Mouse (Mus musculus) kidney, postnatal 36 days (tissue): ENCODE measurements at regions not wholly inside any gene's neighbourhood (a gene's known extent, or its start where the extent isn't known, plus 50 kb on each side); places are given as distances from the start of the nearest gene placed in this dataset.
"Not testable (repeated sequence)": the region's sequence is repeated elsewhere in the genome, so short reads cannot be mapped to it uniquely, and the experiment has no call there.

Experiments used
- DNase-seq, 2 experiments: peaks; one replicate each; pipeline ENCODE4 v3.0.0; 2021 to 2022; ENCODE audit warnings: mixed read lengths in 2 of 2

DNA sequence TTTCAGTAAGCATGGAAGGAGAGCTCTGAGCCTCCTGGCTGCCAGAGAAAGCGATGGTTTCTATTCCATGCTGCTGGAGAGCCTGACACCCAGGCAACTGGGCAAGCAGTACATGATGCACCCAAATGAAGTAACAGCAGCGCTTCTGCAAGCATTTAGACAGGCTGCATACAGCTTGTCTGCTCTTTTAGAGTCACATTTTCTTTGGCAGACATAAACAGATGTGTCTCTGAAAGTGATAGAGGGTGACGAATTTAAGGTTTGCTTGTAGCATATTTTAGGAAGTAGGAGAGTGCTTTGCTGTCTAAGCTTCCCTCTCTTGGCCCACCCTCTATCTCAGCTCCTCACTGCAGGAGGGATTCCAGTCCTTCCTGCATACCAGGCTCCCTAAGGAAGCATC, 384.0 kb upstream of the Klhl29 start:
- no peak for DNase-seq

DNA sequence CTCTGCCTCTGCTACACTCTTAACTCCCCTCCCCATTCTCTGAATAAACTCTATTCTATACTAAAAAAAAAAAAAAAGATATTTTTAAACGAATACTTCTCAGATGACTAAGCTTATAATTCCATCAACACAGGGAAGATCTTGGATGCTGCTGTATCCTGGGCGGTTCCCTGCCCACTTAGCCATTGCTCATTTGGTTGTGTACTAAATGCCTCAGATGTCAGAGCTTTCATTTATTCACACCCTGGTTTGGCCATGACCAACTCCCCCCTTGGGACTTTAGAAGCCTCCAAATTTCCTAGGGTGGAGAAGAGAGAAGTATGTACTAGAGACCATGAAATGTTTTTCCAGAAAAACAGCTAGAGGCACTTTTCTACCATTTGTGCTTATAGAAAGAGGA, 382.3 kb upstream of the Klhl29 start:
- no peak for DNase-seq

DNA sequence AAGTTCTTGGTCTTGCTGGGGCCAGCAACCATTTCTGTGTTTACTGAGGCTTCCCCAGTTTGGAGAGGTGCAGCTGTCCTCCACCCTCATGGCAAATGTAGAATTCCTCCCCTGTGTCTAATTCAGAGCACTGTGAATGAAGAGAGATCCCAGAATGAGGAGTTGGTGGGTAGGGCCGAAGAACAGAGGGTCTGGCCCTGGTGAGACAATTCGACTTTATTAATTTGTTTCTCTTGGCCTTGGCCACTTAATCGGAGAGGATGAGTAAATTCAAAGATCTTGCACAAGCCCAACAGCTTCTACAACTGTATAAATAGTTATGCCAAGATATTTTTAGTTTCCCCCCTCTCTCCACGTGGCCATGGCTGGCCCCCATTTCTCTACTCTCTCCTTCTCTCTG, 381.9 kb upstream of the Klhl29 start:
- no peak for DNase-seq

- DNase-seq, result no peak
Measured at GRCm38 (mm10) chr12:5753831-5754230, 378.3 kb upstream of the Klhl29 start.

- no peak for DNase-seq
Measured at GRCm38 (mm10) chr12:5744086-5744709, 368.7 kb upstream of the Klhl29 start.

DNA sequence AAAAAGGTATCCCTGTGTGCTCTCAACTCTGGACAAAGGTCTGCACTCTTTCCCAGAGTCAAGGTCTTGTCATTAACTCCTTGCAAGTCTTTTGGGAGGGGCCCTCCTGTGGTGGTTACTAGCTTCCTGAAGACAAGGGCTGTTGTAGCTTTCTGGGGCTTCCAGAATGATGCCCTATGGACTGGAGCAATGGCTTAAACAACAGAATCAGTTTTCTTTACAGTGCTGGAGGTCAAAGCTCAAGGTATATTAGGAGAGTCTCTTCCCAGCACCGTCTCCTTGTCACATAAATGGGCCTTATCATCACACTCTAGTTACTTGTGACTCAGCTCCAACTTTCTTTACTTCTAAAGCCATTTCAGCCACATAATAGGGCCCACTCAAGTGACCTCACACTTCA, 360.6 kb upstream of the Klhl29 start:
- no peak for DNase-seq

DNA sequence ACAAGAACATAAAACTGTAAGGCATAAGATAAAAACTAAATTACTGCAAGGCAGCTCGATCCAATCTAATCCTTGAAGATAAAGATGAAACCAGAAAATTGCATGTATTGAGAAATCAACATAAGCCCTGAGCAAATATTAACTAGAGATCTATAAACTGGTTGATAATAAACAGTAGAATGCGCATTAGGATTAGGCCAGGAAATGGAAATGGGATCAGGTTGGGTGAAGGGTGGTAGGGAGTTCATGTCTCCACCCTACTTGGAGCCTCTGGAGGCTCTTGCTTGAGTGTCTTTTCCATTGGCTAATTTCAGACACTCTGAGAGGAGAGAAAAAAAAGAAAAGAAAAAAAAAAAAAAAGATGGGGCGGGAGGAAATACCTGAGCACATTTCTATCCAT, 359.4 kb upstream of the Klhl29 start:
- DNase-seq, result no peak

GRCm38 (mm10) chr12:5723113-5723512, 347.6 kb upstream of the Klhl29 start:
- no peak for DNase-seq

- DNase-seq, result peak; percentile 18 to 74
Measured at GRCm38 (mm10) chr12:5717527-5717926, 342.0 kb upstream of the Klhl29 start.

GRCm38 (mm10) chr12:5698778-5699454, 323.4 kb upstream of the Klhl29 start:
- no peak for DNase-seq

DNA sequence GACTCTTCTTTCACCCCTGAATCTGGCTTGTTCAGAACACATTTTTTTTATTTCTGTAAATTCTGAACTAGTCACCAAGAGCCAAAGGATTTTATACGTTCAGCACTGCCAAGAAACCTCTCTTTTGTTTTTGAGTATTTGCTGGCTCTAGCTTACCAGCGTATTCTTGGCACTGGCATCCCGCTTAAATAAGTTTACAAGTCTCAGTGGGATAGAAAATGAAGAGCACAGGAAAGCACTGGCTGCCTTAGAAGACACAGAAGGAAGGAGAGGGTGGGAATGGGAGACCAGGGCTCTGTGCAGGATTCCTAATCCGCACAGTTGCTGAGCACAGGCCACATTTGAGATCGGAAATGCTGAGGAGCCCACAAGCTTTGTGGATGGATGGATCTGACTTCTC, 306.7 kb upstream of the Klhl29 start:
- DNase-seq, result no peak

GRCm38 (mm10) chr12:5678126-5678525, 302.6 kb upstream of the Klhl29 start:
- not testable (repeated sequence) for DNase-seq

GRCm38 (mm10) chr12:5668486-5668885, 293.0 kb upstream of the Klhl29 start:
- DNase-seq, result peak in 1 of 2 experiments; percentile 1

GRCm38 (mm10) chr12:5637571-5638275, 262.2 kb upstream of the Klhl29 start:
- DNase-seq, result no peak

DNA sequence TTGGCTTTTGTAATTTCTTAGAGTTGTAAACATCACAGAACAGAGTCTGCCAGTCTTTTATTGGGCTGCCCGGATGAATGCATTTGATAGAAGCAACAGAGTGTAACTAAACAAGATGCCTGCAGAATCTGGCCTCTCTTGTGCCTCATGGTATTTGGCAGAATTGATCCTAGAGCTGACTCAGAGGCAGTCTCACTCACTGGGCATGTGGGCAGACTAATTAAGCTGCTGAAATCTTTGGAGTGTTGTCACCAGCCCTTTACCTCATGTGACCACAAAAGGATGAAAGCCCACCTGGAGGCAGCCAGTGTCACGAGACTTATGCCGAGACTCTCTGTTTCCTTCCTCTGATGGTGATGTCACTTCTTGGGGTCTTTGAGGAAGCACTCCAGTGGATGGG, 258.5 kb upstream of the Klhl29 start:
- no peak for DNase-seq

DNA sequence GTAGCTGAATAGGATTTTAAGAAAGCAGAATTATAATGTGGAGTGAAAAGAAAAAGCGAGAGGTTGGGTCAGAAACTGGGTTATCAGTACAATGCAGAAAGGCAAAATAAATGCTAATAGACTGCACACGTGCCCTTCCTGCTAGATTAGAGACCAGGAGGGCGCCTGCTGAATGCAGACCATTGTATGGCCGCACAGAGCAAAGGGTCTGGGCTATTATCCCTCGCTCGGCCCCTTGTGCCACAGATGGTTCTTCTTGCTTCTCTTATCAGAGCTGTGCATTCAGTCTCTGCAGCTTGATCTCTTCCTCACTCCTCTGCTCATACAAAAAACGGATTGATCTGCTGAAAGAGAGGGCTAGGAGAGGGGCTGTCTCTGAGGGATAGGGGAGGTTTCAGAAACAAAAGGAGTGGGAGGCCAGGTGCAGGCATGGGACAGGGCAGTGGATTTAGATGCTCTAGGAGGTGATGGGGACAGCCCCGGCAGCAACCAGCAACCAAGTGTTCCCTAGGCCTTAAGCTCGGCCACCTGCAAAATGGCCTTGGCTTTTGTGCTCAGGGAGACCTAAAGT, 225.7 kb upstream of the Klhl29 start:
- no peak for DNase-seq

DNA sequence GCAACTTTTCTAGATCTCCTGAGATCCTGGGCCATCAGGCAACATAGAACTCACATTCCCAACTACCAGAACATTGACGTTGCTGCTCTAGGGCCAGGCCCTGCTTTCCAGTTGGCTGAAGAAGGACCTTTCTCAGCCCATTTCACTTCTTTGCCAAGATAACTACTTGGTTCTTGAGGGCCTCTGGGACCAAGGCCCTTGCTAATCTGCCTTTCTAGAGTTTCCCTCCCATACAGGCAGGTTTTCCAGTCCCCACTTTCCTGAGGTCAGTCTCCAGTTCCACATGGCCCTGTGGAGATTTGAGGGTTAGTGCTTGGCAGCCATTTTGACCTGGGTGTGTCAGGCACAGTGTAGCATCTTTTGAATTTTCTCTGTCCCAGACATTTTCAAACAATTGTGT, 223.9 kb upstream of the Klhl29 start:
- no peak for DNase-seq

DNA sequence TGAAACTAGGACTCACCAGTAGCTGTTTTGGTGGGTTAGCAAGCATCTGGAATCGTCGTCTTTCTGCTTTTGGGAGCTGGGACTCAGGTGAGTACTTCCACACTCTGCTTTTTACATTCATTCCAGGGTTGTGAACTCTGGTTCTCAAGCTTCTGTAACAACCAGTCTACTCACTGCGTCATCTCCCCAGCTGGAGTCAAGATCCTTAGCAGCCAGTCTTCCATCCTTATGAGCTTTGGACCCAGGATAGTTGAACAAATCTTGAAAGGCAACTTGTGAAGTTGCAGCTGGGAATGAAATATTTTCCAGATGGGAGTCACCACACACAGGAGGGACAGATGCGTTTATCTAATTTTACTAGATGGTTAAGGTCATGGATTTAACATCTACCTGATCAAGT, 223.5 kb upstream of the Klhl29 start:
- DNase-seq, result no peak

GRCm38 (mm10) chr12:5572831-5573230, 197.3 kb upstream of the Klhl29 start:
- no peak for DNase-seq

- DNase-seq, result no peak
Measured at GRCm38 (mm10) chr12:5568941-5569340, 193.5 kb upstream of the Klhl29 start.

DNA sequence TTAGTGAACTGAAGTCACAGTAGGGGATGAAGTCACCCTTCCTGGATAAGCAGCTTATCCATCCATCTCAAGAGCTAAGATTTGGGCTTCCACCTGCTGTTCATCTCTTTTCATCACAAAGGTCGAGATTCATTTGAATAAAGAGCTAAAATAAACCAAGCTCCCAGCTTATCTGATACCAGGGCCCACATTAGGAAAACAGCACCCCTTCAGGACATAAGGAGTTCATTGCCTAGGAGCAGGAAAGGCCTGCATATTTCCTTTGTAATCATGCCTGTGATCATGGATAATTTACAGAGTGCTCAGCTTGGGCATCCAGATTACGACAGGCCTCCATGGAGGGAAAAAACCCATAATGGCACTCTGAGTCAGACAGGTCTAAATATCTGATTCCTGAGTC, 190.7 kb upstream of the Klhl29 start:
- no peak for DNase-seq

GRCm38 (mm10) chr12:5552607-5553006, 177.1 kb upstream of the Klhl29 start:
- no peak for DNase-seq

GRCm38 (mm10) chr12:5551901-5552300, 176.4 kb upstream of the Klhl29 start:
- no peak for DNase-seq

DNA sequence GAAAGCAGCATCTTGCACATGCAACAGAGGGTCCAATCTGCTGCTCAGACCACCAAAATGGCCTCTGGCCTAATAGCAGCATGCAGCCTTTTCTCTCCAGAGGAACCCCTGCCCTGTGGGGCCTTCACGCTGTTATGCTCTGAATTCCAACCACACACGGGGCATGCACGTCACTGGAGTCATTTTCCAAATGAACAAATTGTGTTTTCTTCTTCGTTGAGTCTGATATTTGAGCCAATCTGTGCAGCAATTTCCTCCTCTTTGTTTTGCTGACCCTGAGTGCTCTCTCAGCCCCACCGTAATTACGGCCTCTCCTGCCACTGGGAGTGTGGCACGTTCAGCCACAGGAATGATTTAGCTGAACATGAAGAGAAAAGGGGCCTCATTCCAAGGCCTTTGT, 174.3 kb upstream of the Klhl29 start:
- DNase-seq, result no peak
